Mouse (Mus musculus): Measurements from ENCODE around the gene Diras2. TPM values are rescaled to one million over a fixed set of nuclear protein-coding genes. Genes with fewer than 3 reads are reported as not detected.

The Diras2 gene
- total and polyA plus RNA-seq, 2 experiments from 2014 or later, result 7.0 to 68.2 TPM

- Histone ChIP-seq H3K27ac (ENCODE audit: low read depth, low read length) (no peak overlapping the region), H3K9me3 (ENCODE audit: low read length) (no peaks in the 10 kb centered on the region), H3K27me3 (ENCODE audit: insufficient read depth, low read length) (no peaks in the 10 kb centered on the region), H3K4me2 (ENCODE audit: low read depth, low read length, poor library complexity, severe bottlenecking) (no peak overlapping the region), H3K9ac (replicated peaks; ENCODE audit: low read length, poor library complexity, severe bottlenecking) (no peak overlapping the region), H3K36me3 (ENCODE audit: insufficient read depth, low read length) (no peaks in the 10 kb centered on the region), H3K4me1 (ENCODE audit: insufficient read depth, low read length) (no peaks in the 10 kb centered on the region), H3K4me3 (ENCODE audit: low read depth, low read length) (no peak overlapping the region)
- ATAC-seq (ENCODE audit: low FRiP score) (no peak), DNase-seq (ENCODE audit: low spot score) (no peak)
- TF ChIP-seq CTCF (IDR thresholded peaks at IDR 0.05), result no peak
- 79% methylated on average over 4 of the region's 4 CpGs for WGBS
These were observed 34.0 kb downstream of the Diras2 start for GRCm38 (mm10) chr13:52497029-52497550.

- TF ChIP-seq CTCF (IDR thresholded peaks at IDR 0.05), result no peak
- ATAC-seq (ENCODE audit: low FRiP score) (no peak), DNase-seq (ENCODE audit: low spot score) (no peak)
- Histone ChIP-seq H3K4me1 (ENCODE audit: insufficient read depth, low read length) (no peaks in the 10 kb centered on the region), H3K27ac (ENCODE audit: low read depth, low read length) (no peak overlapping the region), H3K27me3 (ENCODE audit: insufficient read depth, low read length) (no peaks in the 10 kb centered on the region), H3K9ac (replicated peaks; ENCODE audit: low read length, poor library complexity, severe bottlenecking) (no peak overlapping the region), H3K4me3 (ENCODE audit: low read depth, low read length) (no peak overlapping the region), H3K36me3 (ENCODE audit: insufficient read depth, low read length) (no peaks in the 10 kb centered on the region), H3K9me3 (ENCODE audit: low read length) (no peaks in the 10 kb centered on the region), H3K4me2 (ENCODE audit: low read depth, low read length, poor library complexity, severe bottlenecking) (no peak overlapping the region)
- WGBS, result 92% methylated on average over 7 of the region's 7 CpGs
These were observed 42.3 kb downstream of the Diras2 start for GRCm38 (mm10) chr13:52488821-52489220.

- DNase-seq (ENCODE audit: low spot score) (no peak), ATAC-seq (ENCODE audit: low FRiP score) (no peak)
- no peaks in the 10 kb centered on the region for H3K36me3 ChIP-seq (ENCODE audit: insufficient read depth, low read length)
- no peaks in the 10 kb centered on the region for H3K9me3 ChIP-seq (ENCODE audit: low read length)
- no peaks in the 10 kb centered on the region for H3K27me3 ChIP-seq (ENCODE audit: insufficient read depth, low read length)
- 61% methylated on average over 4 of the region's 4 CpGs for WGBS
- no peaks in the 10 kb centered on the region for H3K4me1 ChIP-seq (ENCODE audit: insufficient read depth, low read length)
- no peak for TF ChIP-seq CTCF (IDR thresholded peaks at IDR 0.05)
- no peak overlapping the region for H3K4me3 ChIP-seq (ENCODE audit: low read depth, low read length)
- H3K4me2 ChIP-seq (ENCODE audit: low read depth, low read length, poor library complexity, severe bottlenecking), result no peak overlapping the region
- no peak overlapping the region for H3K27ac ChIP-seq (ENCODE audit: low read depth, low read length)
- H3K9ac ChIP-seq (replicated peaks; ENCODE audit: low read length, poor library complexity, severe bottlenecking), result no peak overlapping the region
These were observed 47.0 kb downstream of the Diras2 start for GRCm38 (mm10) chr13:52484064-52484463.

- no peak for DNase-seq (ENCODE audit: low spot score)
- no peak for ATAC-seq (ENCODE audit: low FRiP score)
- Histone ChIP-seq H3K9me3 (ENCODE audit: low read length) (no peaks in the 10 kb centered on the region), H3K9ac (replicated peaks; ENCODE audit: low read length, poor library complexity, severe bottlenecking) (no peak overlapping the region), H3K27ac (ENCODE audit: low read depth, low read length) (no peak overlapping the region), H3K36me3 (ENCODE audit: insufficient read depth, low read length) (no peaks in the 10 kb centered on the region), H3K4me3 (ENCODE audit: low read depth, low read length) (no peak overlapping the region), H3K4me2 (ENCODE audit: low read depth, low read length, poor library complexity, severe bottlenecking) (no peak overlapping the region), H3K4me1 (ENCODE audit: insufficient read depth, low read length) (no peaks in the 10 kb centered on the region), H3K27me3 (ENCODE audit: insufficient read depth, low read length) (no peaks in the 10 kb centered on the region)
- TF ChIP-seq CTCF (IDR thresholded peaks at IDR 0.05), result no peak
- WGBS, result 75% methylated on average over 2 of the region's 2 CpGs
These were observed 49.3 kb downstream of the Diras2 start for GRCm38 (mm10) chr13:52481786-52482185.

- Histone ChIP-seq H3K4me1 (ENCODE audit: insufficient read depth, low read length) (no peaks in the 10 kb centered on the region), H3K4me2 (ENCODE audit: low read depth, low read length, poor library complexity, severe bottlenecking) (no peak overlapping the region), H3K4me3 (ENCODE audit: low read depth, low read length) (no peak overlapping the region), H3K27ac (ENCODE audit: low read depth, low read length) (no peak overlapping the region), H3K9ac (replicated peaks; ENCODE audit: low read length, poor library complexity, severe bottlenecking) (no peak overlapping the region), H3K36me3 (ENCODE audit: insufficient read depth, low read length) (no peaks in the 10 kb centered on the region), H3K9me3 (ENCODE audit: low read length) (no peaks in the 10 kb centered on the region), H3K27me3 (ENCODE audit: insufficient read depth, low read length) (no peaks in the 10 kb centered on the region)
- DNase-seq (ENCODE audit: low spot score) (no peak), ATAC-seq (ENCODE audit: low FRiP score) (no peak)
- 96% methylated on average over 5 of the region's 5 CpGs for WGBS
- TF ChIP-seq CTCF (IDR thresholded peaks at IDR 0.05), result no peak
These were observed 51.9 kb downstream of the Diras2 start for GRCm38 (mm10) chr13:52479146-52479545.

- H3K4me2 ChIP-seq (ENCODE audit: low read depth, low read length, poor library complexity, severe bottlenecking), result no peak overlapping the region
These were observed 54.0 kb downstream of the Diras2 start for GRCm38 (mm10) chr13:52476998-52477601.

More at GRCm38 (mm10) chr13:52476998-52477601, 54.0 kb downstream of the Diras2 start:
- no peak for DNase-seq (ENCODE audit: low spot score)
- no peaks in the 10 kb centered on the region for H3K4me1 ChIP-seq (ENCODE audit: insufficient read depth, low read length)
- H3K9ac ChIP-seq (replicated peaks; ENCODE audit: low read length, poor library complexity, severe bottlenecking), result no peak overlapping the region
- H3K36me3 ChIP-seq (ENCODE audit: insufficient read depth, low read length), result no peaks in the 10 kb centered on the region
- no peak for TF ChIP-seq CTCF (IDR thresholded peaks at IDR 0.05)
- no peaks in the 10 kb centered on the region for H3K27me3 ChIP-seq (ENCODE audit: insufficient read depth, low read length)
- H3K4me3 ChIP-seq (ENCODE audit: low read depth, low read length), result no peak overlapping the region
- no peak for ATAC-seq (ENCODE audit: low FRiP score)
- no peaks in the 10 kb centered on the region for H3K9me3 ChIP-seq (ENCODE audit: low read length)
- H3K27ac ChIP-seq (ENCODE audit: low read depth, low read length), result no peak overlapping the region
- 96% methylated on average over 11 of the region's 11 CpGs for WGBS

Measured in midbrain, postnatal 0 days (tissue).